In the genomic region with DNA sequence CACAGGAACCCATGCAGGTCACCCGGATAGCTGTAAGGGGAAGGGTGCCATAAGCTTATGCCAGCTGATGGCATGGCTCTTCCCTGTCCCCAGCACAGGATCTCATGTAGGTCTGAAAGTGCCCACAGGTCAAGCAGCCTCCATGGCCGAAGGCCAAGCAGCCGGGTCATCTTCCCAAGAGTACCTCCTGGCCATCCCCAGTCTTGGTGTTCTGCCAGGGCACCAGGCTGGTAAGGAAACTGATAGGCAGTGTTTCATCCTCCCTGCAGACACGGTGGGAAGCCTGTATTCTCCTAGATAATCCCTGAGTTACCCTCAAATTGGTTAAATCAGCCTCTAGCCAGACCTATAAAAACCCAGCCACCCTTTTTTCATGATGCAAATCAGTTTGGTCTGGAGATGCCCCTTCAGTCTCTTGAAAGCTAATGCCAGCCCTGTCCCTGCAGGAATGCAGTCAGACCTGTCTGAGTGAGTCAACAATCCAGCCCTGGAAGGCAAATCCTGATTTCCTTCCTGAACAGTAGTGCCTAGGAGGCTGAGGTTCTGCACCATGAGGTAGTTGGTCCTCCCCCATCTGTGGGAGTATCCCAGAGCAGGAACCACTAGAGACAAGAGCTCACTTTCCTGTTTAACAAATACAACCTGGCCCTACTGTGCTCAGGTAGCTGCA, we compare ENCODE assay signal across 8 mouse cellular contexts. TPM values are rescaled to one million over a fixed set of nuclear protein-coding genes. Genes with fewer than 3 reads are reported as not detected.
DNase-seq lines count a peak whose midpoint lies in the region; ATAC-seq and TF ChIP-seq lines count a peak whose summit lies in the region.

No protein-coding gene starts in this region.

- 42% methylated on average over 4 of the region's 4 CpGs for WGBS in lung, embryonic 14.5 days

- peak; percentile 25 for DNase-seq in adrenal gland, adult 2 months
- DNase-seq in adrenal gland, postnatal 4 days (ENCODE audit: low spot score in 2 of 2) = no peak
- DNase-seq in ES-E14 (ENCODE audit: low read depth, low spot score) = no peak
- DNase-seq in gastrocnemius, postnatal 14 days = peak; percentile 62
- peak; percentile 78 for DNase-seq in lung, embryonic 14.5 days
- no peak for DNase-seq in frontal cortex, postnatal 25 days (ENCODE audit: low spot score in 2 of 2)

- peak overlapping the region; percentile 39 for H3K4me2 ChIP-seq in lung, embryonic 14.5 days

- TF ChIP-seq CTCF in lung, embryonic 14.5 days (IDR thresholded peaks at IDR 0.05; ENCODE audit: low read depth) = no peak

- H3K4me1 ChIP-seq in ES-E14 (ENCODE audit: control insufficient read depth in 2 of 2, insufficient read depth in 2 of 2, low read length in 2 of 2, poor library complexity in 1 of 2) = peaks cover 1 to 12% of the 10 kb centered on the region in 2 experiments; a peak in 1 of 4 replicates
- 0 out of 2 replicates have a peak, but pooled peaks cover 4% of the 10 kb centered on the region for H3K4me1 ChIP-seq in lung, embryonic 14.5 days (ENCODE audit: insufficient read depth)

- peak overlapping the region; percentile 66; the same call in 1 of the 2 replicates for H3K27ac ChIP-seq in ES-E14 (ENCODE audit: insufficient read depth, low read depth, low read length, poor library complexity, severe bottlenecking)
- H3K27ac ChIP-seq in lung, embryonic 14.5 days (ENCODE audit: low read depth) = peak overlapping the region; percentile 93

- intact Hi-C loops in gastrocnemius, postnatal 14 days (cut with DNase I; ENCODE audit: low total_unique reads) = no loop called here

- ATAC-seq in lung, embryonic 14.5 days (ENCODE audit: insufficient read depth) = peak; percentile 93
- ATAC-seq in CD4-positive, CD25-positive, alpha-beta regulatory T cell, adult 4 months = no peak
- ATAC-seq in megakaryocyte-erythroid progenitor cell, adult 5-6 weeks (replicated peaks; ENCODE audit: low FRiP score, low TSS enrichment, poor library complexity, severe bottlenecking) = no peak; the same call in 1 of the 2 replicates

- 0 out of 2 replicates have a peak overlapping the region, but pooled peaks have one; percentile 3 for H3K9ac ChIP-seq in ES-E14 (ENCODE audit: insufficient read depth, low read depth, low read length, poor library complexity, severe bottlenecking)
- H3K9ac ChIP-seq in lung, embryonic 14.5 days = no peak overlapping the region

- no peaks in the 10 kb centered on the region for H3K27me3 ChIP-seq in lung, embryonic 14.5 days (ENCODE audit: insufficient read depth, low read length)

- no peak overlapping the region for H3K4me3 ChIP-seq in ES-E14 (ENCODE audit: insufficient read depth in 1 of 2, low read depth in 1 of 2, low read length in 2 of 2, poor library complexity in 1 of 2, severe bottlenecking in 1 of 2)
- no peak overlapping the region; the same call in 1 of the 2 replicates for H3K4me3 ChIP-seq in lung, embryonic 14.5 days (ENCODE audit: low read depth, low read length)

- in situ Hi-C loops in ES-E14 (cut with MboI; ENCODE audit: low sequenced_read_pairs in 2 of 2, unreplicated experiment in 2 of 2) = no loop called here

- peaks cover 4% of the 10 kb centered on the region; the same call in 1 of the 2 replicates for H3K36me3 ChIP-seq in ES-E14 (ENCODE audit: control insufficient read depth, insufficient read depth, low read length, poor library complexity, severe bottlenecking)
- H3K36me3 ChIP-seq in lung, embryonic 14.5 days (ENCODE audit: insufficient read depth) = no peaks in the 10 kb centered on the region

- no peaks in the 10 kb centered on the region for H3K9me3 ChIP-seq in ES-E14 (ENCODE audit: control insufficient read depth, insufficient read depth, low read depth, low read length)
- no peaks in the 10 kb centered on the region for H3K9me3 ChIP-seq in lung, embryonic 14.5 days (ENCODE audit: low read depth, low read length)

TF ChIP-seq in ES-E14, 5 proteins besides CTCF, POLR2A, EP300 and RAD21:
- TF ChIP-seq HCFC1 (IDR thresholded peaks at IDR 0.05; ENCODE audit: borderline replicate concordance, insufficient read depth, low read length) (no peak), ZNF384 (IDR thresholded peaks at IDR 0.05; ENCODE audit: low read depth, low read length) (no peak), MAFK (IDR thresholded peaks at IDR 0.05; ENCODE audit: insufficient read depth, low read depth, low read length) (no peak), ZC3H11A (IDR thresholded peaks at IDR 0.05; ENCODE audit: borderline replicate concordance, low read depth, low read length) (no peak), CHD2 (IDR thresholded peaks at IDR 0.05; ENCODE audit: low read depth, low read length) (no peak)

RNA-seq across cellular contexts. Expression of a gene that starts 7.1 kb away (rescaled TPM):
- 10 to 100 TPM; 12.8 to 15.9 TPM for total RNA-seq in adrenal gland, adult 2 months (2021)
- polyA plus RNA-seq in adrenal gland, adult 2 months (2012; rRNA removed) = 49.2 and 50.6 TPM in 2 replicates
- total RNA-seq in adrenal gland, postnatal 4 days (2021) = 10 to 100 TPM; 30.3 to 38.3 TPM
- total RNA-seq in ES-E14 (2012; rRNA removed) = 14.4 and 23.8 TPM in 2 replicates
- total RNA-seq in gastrocnemius, postnatal 14 days (2021) = 1 to 10 TPM; 5.4 to 5.7 TPM
- 76.4 and 79.2 TPM in 2 replicates for polyA plus RNA-seq in lung, embryonic 14.5 days (2014; fragmentation: Nextera tagmentation; extraction: Ambion mirVana)
- polyA plus RNA-seq in CD4-positive, CD25-positive, alpha-beta regulatory T cell, adult 4 months (2017; shearing (Covaris generic)) = 100 to 1,000 TPM; 223 to 311 TPM
- total RNA-seq in megakaryocyte-erythroid progenitor cell, adult 5-6 weeks (2014; fragmentation: Nextera tagmentation) = 53.4 and 55.9 TPM in 2 replicates
- total RNA-seq in megakaryocyte-erythroid progenitor cell, adult 5-6 weeks (2017) = 38.7 and 66.0 TPM in 2 replicates

RNA-seq across cellular contexts. Expression of a gene that starts 8.5 kb away (rescaled TPM):
- total RNA-seq in adrenal gland, adult 2 months (2021) = 10 to 100 TPM; 43.4 to 59.6 TPM
- 30.0 and 33.5 TPM in 2 replicates for polyA plus RNA-seq in adrenal gland, adult 2 months (2012; rRNA removed)
- 10 to 100 TPM; 83.9 to 89.0 TPM for total RNA-seq in adrenal gland, postnatal 4 days (2021)
- total RNA-seq in ES-E14 (2012; rRNA removed) = 55.1 and 64.1 TPM in 2 replicates
- total RNA-seq in gastrocnemius, postnatal 14 days (2021) = 10 to 100 TPM; 31.6 to 32.5 TPM
- polyA plus RNA-seq in lung, embryonic 14.5 days (2014; fragmentation: Nextera tagmentation; extraction: Ambion mirVana) = 89.2 and 94.5 TPM in 2 replicates
- 10 to 100 TPM; 49.2 to 76.4 TPM for polyA plus RNA-seq in CD4-positive, CD25-positive, alpha-beta regulatory T cell, adult 4 months (2017; shearing (Covaris generic))
- total RNA-seq in megakaryocyte-erythroid progenitor cell, adult 5-6 weeks (2014; fragmentation: Nextera tagmentation) = 78.3 and 81.6 TPM in 2 replicates
- 62.9 and 107 TPM in 2 replicates for total RNA-seq in megakaryocyte-erythroid progenitor cell, adult 5-6 weeks (2017)

RNA-seq across cellular contexts. Expression of a gene that starts 21.6 kb away (rescaled TPM):
- 10 to 100 TPM; 21.8 to 30.2 TPM for total RNA-seq in adrenal gland, adult 2 months (2021)
- 3.1 and 3.9 TPM in 2 replicates for polyA plus RNA-seq in adrenal gland, adult 2 months (2012; rRNA removed)
- 10 to 100 TPM; 28.5 to 28.9 TPM for total RNA-seq in adrenal gland, postnatal 4 days (2021)
- 47.8 and 50.2 TPM in 2 replicates for total RNA-seq in ES-E14 (2012; rRNA removed)
- total RNA-seq in gastrocnemius, postnatal 14 days (2021) = 10 to 100 TPM; 15.8 to 19.6 TPM
- 20.8 and 23.3 TPM in 2 replicates for polyA plus RNA-seq in lung, embryonic 14.5 days (2014; fragmentation: Nextera tagmentation; extraction: Ambion mirVana)
- 1 to 10 TPM in 1 of 2 experiments, under 1 TPM in 1; 0.89 to 1.4 TPM for polyA plus RNA-seq in CD4-positive, CD25-positive, alpha-beta regulatory T cell, adult 4 months (2017; shearing (Covaris generic))
- total RNA-seq in megakaryocyte-erythroid progenitor cell, adult 5-6 weeks (2014; fragmentation: Nextera tagmentation) = 34.5 and 34.9 TPM in 2 replicates
- 69.9 and 75.2 TPM in 2 replicates for total RNA-seq in megakaryocyte-erythroid progenitor cell, adult 5-6 weeks (2017)

RNA-seq across cellular contexts. Expression of a gene that starts 34.3 kb away (rescaled TPM):
- 10 to 100 TPM in 1 of 2 experiments, 1 to 10 TPM in 1; 6.2 to 16.7 TPM for total RNA-seq in adrenal gland, adult 2 months (2021)
- polyA plus RNA-seq in adrenal gland, adult 2 months (2012; rRNA removed) = 8.5 and 9.7 TPM in 2 replicates
- total RNA-seq in adrenal gland, postnatal 4 days (2021) = 10 to 100 TPM; 20.3 to 21.3 TPM
- 23.7 and 30.2 TPM in 2 replicates for total RNA-seq in ES-E14 (2012; rRNA removed)
- total RNA-seq in gastrocnemius, postnatal 14 days (2021) = 1 to 10 TPM; 4.1 to 4.8 TPM
- polyA plus RNA-seq in lung, embryonic 14.5 days (2014; fragmentation: Nextera tagmentation; extraction: Ambion mirVana) = 26.4 and 29.3 TPM in 2 replicates
- polyA plus RNA-seq in CD4-positive, CD25-positive, alpha-beta regulatory T cell, adult 4 months (2017; shearing (Covaris generic)) = 10 to 100 TPM; 34.2 to 42.6 TPM
- 21.0 and 24.9 TPM in 2 replicates for total RNA-seq in megakaryocyte-erythroid progenitor cell, adult 5-6 weeks (2014; fragmentation: Nextera tagmentation)
- 16.1 and 29.1 TPM in 2 replicates for total RNA-seq in megakaryocyte-erythroid progenitor cell, adult 5-6 weeks (2017)

RNA-seq across cellular contexts. Expression of a gene that starts 47.0 kb away (rescaled TPM):
- 100 to 1,000 TPM; 108 to 118 TPM for total RNA-seq in adrenal gland, adult 2 months (2021)
- polyA plus RNA-seq in adrenal gland, adult 2 months (2012; rRNA removed) = 34.9 and 39.4 TPM in 2 replicates
- total RNA-seq in adrenal gland, postnatal 4 days (2021) = 10 to 100 TPM; 82.1 to 96.4 TPM
- 29.2 and 38.3 TPM in 2 replicates for total RNA-seq in ES-E14 (2012; rRNA removed)
- 10 to 100 TPM; 40.9 to 46.3 TPM for total RNA-seq in gastrocnemius, postnatal 14 days (2021)
- polyA plus RNA-seq in lung, embryonic 14.5 days (2014; fragmentation: Nextera tagmentation; extraction: Ambion mirVana) = 106 and 115 TPM in 2 replicates
- polyA plus RNA-seq in CD4-positive, CD25-positive, alpha-beta regulatory T cell, adult 4 months (2017; shearing (Covaris generic)) = 10 to 100 TPM; 91.6 to 98.5 TPM
- 80.8 and 117 TPM in 2 replicates for total RNA-seq in megakaryocyte-erythroid progenitor cell, adult 5-6 weeks (2014; fragmentation: Nextera tagmentation)
- total RNA-seq in megakaryocyte-erythroid progenitor cell, adult 5-6 weeks (2017) = 129 and 194 TPM in 2 replicates

Comparison
In these comparisons a context has a peak if more than half of its experiments do, and no peak if none do; other contexts are left out.
1. DNase-seq: peak in adrenal gland, adult 2 months (single experiment), gastrocnemius, postnatal 14 days (single experiment) and lung, embryonic 14.5 days (single experiment); none in adrenal gland, postnatal 4 days (0 of 2), ES-E14 (single experiment) and frontal cortex, postnatal 25 days (0 of 2).